Mouse (Mus musculus) layer of hippocampus, adult 11-12 months (tissue): ENCODE results near the gene Cntn1.
"Not testable (repeated sequence)": the region's sequence is repeated elsewhere in the genome, so short reads cannot be mapped to it uniquely, and the experiment has no call there.

Experiments
- DNase-seq: peaks from one replicate; pipeline ENCODE4 v3.0.0; 2022; ENCODE audit warnings: low spot score

Gene Cntn1

GRCm38 (mm10) chr15:92271801-92272365 is 220.9 kb downstream of the Cntn1 start:
- no peak for DNase-seq

GRCm38 (mm10) chr15:92276826-92277225 is 225.9 kb downstream of the Cntn1 start:
- no peak for DNase-seq

- DNase-seq, result no peak
These were observed 227.0 kb downstream of the Cntn1 start for GRCm38 (mm10) chr15:92277984-92278383.

- no peak for DNase-seq
These were observed 230.0 kb downstream of the Cntn1 start for GRCm38 (mm10) chr15:92280966-92281365.

GRCm38 (mm10) chr15:92287616-92288015 is 236.7 kb downstream of the Cntn1 start:
- DNase-seq, result no peak

- no peak for DNase-seq
These were observed 245.5 kb downstream of the Cntn1 start for GRCm38 (mm10) chr15:92296479-92296878.

- peak; percentile 55 for DNase-seq
These were observed 251.8 kb downstream of the Cntn1 start for GRCm38 (mm10) chr15:92302796-92303195.

GRCm38 (mm10) chr15:92304221-92304620 is 253.3 kb downstream of the Cntn1 start:
- no peak for DNase-seq

- peak; percentile 15 for DNase-seq
These were observed 271.0 kb downstream of the Cntn1 start for GRCm38 (mm10) chr15:92321959-92322358.

- no peak for DNase-seq
These were observed 276.1 kb downstream of the Cntn1 start for GRCm38 (mm10) chr15:92327111-92327510.

- no peak for DNase-seq
These were observed 289.3 kb downstream of the Cntn1 start for GRCm38 (mm10) chr15:92340253-92340652.

- DNase-seq, result no peak
These were observed 290.5 kb downstream of the Cntn1 start for GRCm38 (mm10) chr15:92341424-92341823.

- DNase-seq, result no peak
These were observed 293.3 kb downstream of the Cntn1 start for GRCm38 (mm10) chr15:92344136-92344869.

GRCm38 (mm10) chr15:92347426-92347825 is 296.5 kb downstream of the Cntn1 start:
- no peak for DNase-seq

GRCm38 (mm10) chr15:92347902-92348301 is 296.9 kb downstream of the Cntn1 start:
- DNase-seq, result no peak

GRCm38 (mm10) chr15:92348453-92348852 is 297.5 kb downstream of the Cntn1 start:
- not testable (repeated sequence) for DNase-seq

GRCm38 (mm10) chr15:92364153-92364552 is 313.2 kb downstream of the Cntn1 start:
- DNase-seq, result no peak

- DNase-seq, result no peak
These were observed 313.6 kb downstream of the Cntn1 start for GRCm38 (mm10) chr15:92364592-92364991.
